Mouse (Mus musculus) lung, postnatal 0 days (tissue): Measurements from ENCODE around the gene Cdk5rap3.

Experiments used
- CTCF ChIP-seq: IDR thresholded peaks from 2 replicates; pipeline ENCODE4 v1.5.1; 2016; ENCODE audit warnings: antibody characterized with exemption, mild to moderate bottlenecking
- EP300 ChIP-seq: IDR thresholded peaks from 2 replicates; pipeline ENCODE4 v1.6.1; 2016; ENCODE audit warnings: antibody characterized with exemption, mild to moderate bottlenecking, control low read depth

- TF ChIP-seq CTCF: no peak
- no peak for TF ChIP-seq EP300
These were observed 42.6 kb downstream of the Cdk5rap3 start for GRCm38 (mm10) chr11:96873601-96874140.
